Mouse (Mus musculus) kidney, embryonic 15.5 days (tissue): Measurements from ENCODE around the gene Gm11554. TPM values are rescaled to one million over a fixed set of nuclear protein-coding genes. Genes with fewer than 3 reads are reported as not detected.
"Not testable (repeated sequence)": the region's sequence is repeated elsewhere in the genome, so short reads cannot be mapped to it uniquely, and the experiment has no call there.

Experiments used
- ATAC-seq: fragments of 200-750 bp; cut with Nextera tagmentation; replicated peaks from 2 replicates; pipeline ENCODE4 v1.8.0; 2017; ENCODE audit warnings: moderate TSS enrichment; ENCODE audit not compliant: low FRiP score
- H3K27ac ChIP-seq: fragments of 300-500 bp; sonication (generic); 2 replicates; pipeline ENCODE4 v1.5.1; 2015; ENCODE audit warnings: mild to moderate bottlenecking, inconsistent platforms
- H3K27me3 ChIP-seq: fragments of 300-500 bp; sonication (generic); 2 replicates; pipeline ENCODE4 v1.6.1; 2015; ENCODE audit warnings: inconsistent platforms
- H3K36me3 ChIP-seq: fragments of 300-500 bp; sonication (generic); 2 replicates; pipeline ENCODE4 v1.6.1; 2015; ENCODE audit warnings: inconsistent platforms
- H3K4me1 ChIP-seq: fragments of 300-500 bp; sonication (generic); 2 replicates; pipeline ENCODE4 v1.6.1; 2015; ENCODE audit warnings: inconsistent platforms
- H3K4me2 ChIP-seq: fragments of 300-500 bp; sonication (generic); 2 replicates; pipeline ENCODE4 v1.6.1; 2015; ENCODE audit warnings: moderate library complexity, mild to moderate bottlenecking, inconsistent platforms
- H3K4me3 ChIP-seq: fragments of 300-500 bp; sonication (generic); replicated peaks from 2 replicates; pipeline ENCODE4 v1.5.1; 2015; ENCODE audit warnings: mild to moderate bottlenecking, inconsistent platforms
- H3K9ac ChIP-seq: fragments of 300-500 bp; sonication (generic); 2 replicates; pipeline ENCODE4 v1.6.1; 2015; ENCODE audit warnings: mild to moderate bottlenecking, inconsistent platforms
- H3K9me3 ChIP-seq: fragments of 300-500 bp; sonication (generic); replicated peaks from 2 replicates; pipeline ENCODE4 v1.6.1; 2016; ENCODE audit warnings: inconsistent platforms
- WGBS: fragments of 180-500 bp; shearing (Covaris S2); methylation state at CpG from one replicate; pipeline ENCODE4 v1.1.7; 2015; ENCODE audit warnings: mixed read lengths; 5-methylcytosine and 5-hydroxymethylcytosine counted together
- polyA plus RNA-seq: library from polyadenylated mRNA; unstranded; fragments of >200 nt; fragmentation: Nextera tagmentation; extraction: Ambion mirVana; gene quantifications from 2 replicates; pipeline ENCODE4 v1.2.1, GENCODE M21; 2015

Gene Gm11554
- not detected in 2 replicates for polyA plus RNA-seq

DNA sequence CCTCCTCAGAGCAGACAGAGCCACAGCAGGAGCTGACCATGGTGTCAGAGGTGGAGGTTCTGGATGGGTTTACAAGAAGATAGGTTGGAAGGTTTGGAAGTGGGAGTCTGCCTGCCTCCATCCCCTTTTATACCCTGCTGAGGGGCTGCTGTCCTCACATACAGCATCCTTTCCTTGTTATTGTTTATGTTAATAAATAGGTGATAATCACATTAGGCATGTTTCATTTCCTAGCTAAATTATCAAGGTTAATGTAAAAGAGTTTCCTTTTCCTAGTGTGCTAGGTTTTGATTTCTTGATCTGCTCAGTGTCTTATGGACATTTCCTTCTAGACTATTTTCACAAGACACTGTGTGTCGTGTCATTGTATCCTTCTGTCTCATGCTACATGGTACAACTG is at the start of gene Gm11554:
Gene Gm11554 (minus strand): TSS at position 101 of the 400 bp plus-strand sequence.
- not testable (repeated sequence) for H3K9me3 ChIP-seq, H3K4me2 ChIP-seq, H3K36me3 ChIP-seq, H3K9ac ChIP-seq, H3K4me3 ChIP-seq, ATAC-seq, H3K27ac ChIP-seq, H3K27me3 ChIP-seq, H3K4me1 ChIP-seq
- no CpG with 5 or more reads among the region's 1 CpGs for WGBS

DNA sequence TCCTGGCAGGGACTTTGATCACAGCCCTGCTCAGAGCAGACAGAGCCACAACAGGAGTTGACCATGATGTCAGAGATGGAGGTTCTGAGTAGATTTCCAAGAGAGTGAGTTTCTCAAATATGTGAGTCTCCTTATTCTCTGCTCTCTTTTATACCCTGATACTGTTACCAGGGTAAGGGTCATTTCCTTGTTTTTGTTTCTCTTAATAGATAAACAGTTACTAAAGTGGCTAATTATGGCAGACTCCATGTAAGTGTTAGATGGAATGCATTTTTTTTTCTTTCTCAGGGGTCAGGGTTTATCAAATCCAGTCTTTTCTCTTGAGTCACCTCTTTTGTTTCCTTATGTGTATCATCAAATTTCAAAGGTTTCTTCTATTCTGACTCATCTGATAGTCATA is 47.3 kb upstream of the Gm11554 start, which contains the start of gene Krtap4-16:
Gene Krtap4-16 (minus strand): TSS at position 101 of the 400 bp plus-strand sequence.
- Histone ChIP-seq H3K36me3 (no peaks in the 10 kb centered on the region), H3K27me3 (no peaks in the 10 kb centered on the region), H3K9me3 (no peaks in the 10 kb centered on the region), H3K4me2 (no peak within 1 kb of the TSS), H3K4me1 (no peaks in the 10 kb centered on the region), H3K27ac (no peak within 1 kb of the TSS), H3K9ac (no peak within 1 kb of the TSS), H3K4me3 (no peak within 1 kb of the TSS)
- ATAC-seq = no peak

DNA sequence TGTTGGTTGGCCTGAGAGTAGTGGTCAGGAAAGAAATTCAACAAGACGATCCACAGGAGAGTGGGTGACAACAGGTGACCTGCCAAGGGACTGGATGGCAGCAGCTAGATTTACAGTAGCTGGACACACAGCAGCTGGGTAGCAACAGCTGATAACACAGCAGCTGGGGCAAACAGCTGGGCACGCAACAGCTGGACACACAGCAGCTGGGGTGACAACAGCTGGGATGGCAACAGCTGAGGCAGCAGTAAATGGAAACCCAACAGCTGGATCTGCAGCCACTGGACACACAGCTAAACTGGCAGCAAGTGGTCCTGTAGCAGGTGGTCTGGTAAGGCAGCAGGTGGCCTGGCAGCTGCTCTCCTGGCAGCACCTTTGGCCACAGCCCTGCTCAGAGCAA is 42.5 kb upstream of the Gm11554 start:
- WGBS = 89% methylated on average over 2 of the region's 2 CpGs
- H3K36me3 ChIP-seq = no peaks in the 10 kb centered on the region
- no peak for ATAC-seq
- H3K27me3 ChIP-seq = no peaks in the 10 kb centered on the region
- H3K9ac ChIP-seq = no peak overlapping the region
- no peaks in the 10 kb centered on the region for H3K9me3 ChIP-seq
- no peak overlapping the region for H3K27ac ChIP-seq
- no peak overlapping the region for H3K4me2 ChIP-seq
- no peaks in the 10 kb centered on the region for H3K4me1 ChIP-seq
- no peak overlapping the region for H3K4me3 ChIP-seq

DNA sequence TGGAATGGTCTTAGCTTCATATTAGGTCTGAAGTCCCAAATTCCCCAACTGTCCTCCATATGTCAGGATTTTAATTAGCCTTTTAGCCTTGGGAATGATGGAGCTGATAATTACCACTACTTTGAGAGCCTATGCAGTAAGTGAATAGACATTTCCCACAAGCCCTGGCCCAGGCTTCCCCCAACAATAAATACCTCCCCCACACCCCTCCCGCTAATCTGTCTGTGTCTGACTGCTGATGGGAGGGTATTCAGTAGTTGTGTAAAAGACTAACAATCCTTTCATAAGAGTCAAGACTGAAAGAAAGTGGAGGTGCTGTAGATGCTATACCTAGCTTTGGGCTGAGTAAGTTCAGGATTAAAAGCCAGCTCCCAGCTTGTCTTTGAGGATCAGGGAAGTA is 37.9 kb upstream of the Gm11554 start:
- ATAC-seq = no peak
- no peak overlapping the region for H3K27ac ChIP-seq
- no peak overlapping the region for H3K9ac ChIP-seq
- H3K9me3 ChIP-seq = no peaks in the 10 kb centered on the region
- H3K36me3 ChIP-seq = no peaks in the 10 kb centered on the region
- no peak overlapping the region for H3K4me3 ChIP-seq
- no peaks in the 10 kb centered on the region for H3K27me3 ChIP-seq
- H3K4me2 ChIP-seq = no peak overlapping the region
- 19% methylated on average over 1 of the region's 1 CpGs for WGBS
- H3K4me1 ChIP-seq = no peaks in the 10 kb centered on the region

DNA sequence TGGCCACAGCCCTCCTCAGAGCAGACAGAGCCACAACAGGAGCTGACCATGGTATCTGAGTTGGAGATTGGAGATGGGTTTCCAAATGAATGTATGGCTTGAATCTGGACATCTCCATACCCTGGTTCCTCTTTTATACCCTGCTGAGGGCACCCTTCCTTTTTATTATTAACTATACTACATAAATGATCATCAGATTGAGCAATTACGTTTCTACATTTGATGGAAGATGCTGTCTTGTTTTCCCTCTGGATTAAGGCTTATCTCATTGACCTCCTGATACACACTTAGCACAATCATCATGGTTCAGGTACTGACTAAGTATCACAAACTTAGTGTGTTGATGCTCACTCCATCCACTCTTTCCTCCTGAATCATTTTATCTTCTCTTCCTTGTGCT is 33.7 kb upstream of the Gm11554 start, which contains the start of gene 2300003K06Rik:
Gene 2300003K06Rik (minus strand): TSS at position 101 of the 400 bp plus-strand sequence.
- Histone ChIP-seq H3K4me2 (no peak within 1 kb of the TSS), H3K27ac (no peak within 1 kb of the TSS), H3K27me3 (no peaks in the 10 kb centered on the region), H3K4me1 (no peaks in the 10 kb centered on the region), H3K9ac (no peak within 1 kb of the TSS), H3K36me3 (no peaks in the 10 kb centered on the region), H3K4me3 (no peak within 1 kb of the TSS), H3K9me3 (no peaks in the 10 kb centered on the region)
- WGBS = 78% methylated on average over 1 of the region's 1 CpGs
- no peak for ATAC-seq

DNA sequence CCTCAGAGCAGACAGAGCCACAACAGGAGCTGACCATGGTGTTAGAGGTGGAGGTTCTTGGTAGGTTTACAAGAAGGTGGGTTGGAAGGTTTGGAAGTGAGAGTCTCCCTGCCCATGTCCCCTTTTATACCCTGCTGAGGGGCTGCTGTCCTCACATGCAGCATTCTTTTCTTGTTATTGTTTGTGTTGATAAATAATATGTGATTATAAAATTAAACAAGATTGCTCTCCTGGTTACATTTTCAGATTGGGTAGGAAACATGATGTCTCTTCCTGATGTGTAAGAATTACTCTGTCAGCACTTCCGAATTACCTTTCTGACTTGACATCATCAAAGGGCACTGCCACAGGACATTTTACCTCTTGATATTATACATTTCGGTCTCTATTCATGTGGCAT is 11.3 kb upstream of the Gm11554 start, which contains the start of gene Gm11564:
Gene Gm11564 (minus strand): TSS at position 101 of the 400 bp plus-strand sequence.
- H3K9ac ChIP-seq, H3K4me2 ChIP-seq, H3K27ac ChIP-seq, H3K9me3 ChIP-seq, H3K27me3 ChIP-seq, H3K4me3 ChIP-seq, H3K4me1 ChIP-seq, H3K36me3 ChIP-seq, ATAC-seq: not testable (repeated sequence)
- WGBS = 72% methylated on average over 2 of the region's 2 CpGs

DNA sequence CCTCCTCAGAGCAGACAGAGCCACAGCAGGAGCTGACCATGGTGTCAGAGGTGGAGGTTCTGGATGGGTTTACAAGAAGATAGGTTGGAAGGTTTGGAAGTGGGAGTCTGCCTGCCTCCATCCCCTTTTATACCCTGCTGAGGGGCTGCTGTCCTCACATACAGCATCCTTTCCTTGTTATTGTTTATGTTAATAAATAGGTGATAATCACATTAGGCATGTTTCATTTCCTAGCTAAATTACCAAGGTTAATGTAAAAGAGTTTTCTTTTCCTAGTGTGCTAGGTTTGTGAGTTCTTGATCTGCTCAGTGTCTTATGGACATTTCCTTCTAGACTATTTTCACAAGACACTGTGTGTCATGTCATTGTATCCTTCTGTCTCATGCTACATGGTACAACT is 5.5 kb upstream of the Gm11554 start, which contains the start of gene Krtap4-13:
Gene Krtap4-13 (minus strand): TSS at position 101 of the 400 bp plus-strand sequence.
- not testable (repeated sequence) for H3K36me3 ChIP-seq, H3K4me2 ChIP-seq, H3K9me3 ChIP-seq, ATAC-seq, H3K4me3 ChIP-seq, H3K27me3 ChIP-seq, H3K4me1 ChIP-seq, H3K27ac ChIP-seq, H3K9ac ChIP-seq

DNA sequence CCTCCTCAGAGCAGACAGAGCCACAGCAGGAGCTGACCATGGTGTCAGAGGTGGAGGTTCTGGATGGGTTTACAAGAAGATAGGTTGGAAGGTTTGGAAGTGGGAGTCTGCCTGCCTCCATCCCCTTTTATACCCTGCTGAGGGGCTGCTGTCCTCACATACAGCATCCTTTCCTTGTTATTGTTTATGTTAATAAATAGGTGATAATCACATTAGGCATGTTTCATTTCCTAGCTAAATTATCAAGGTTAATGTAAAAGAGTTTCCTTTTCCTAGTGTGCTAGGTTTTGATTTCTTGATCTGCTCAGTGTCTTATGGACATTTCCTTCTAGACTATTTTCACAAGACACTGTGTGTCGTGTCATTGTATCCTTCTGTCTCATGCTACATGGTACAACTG is 5.4 kb downstream of the Gm11554 start, which contains the start of gene Gm11569:
Gene Gm11569 (minus strand): TSS at position 101 of the 400 bp plus-strand sequence.
- not testable (repeated sequence) for H3K27ac ChIP-seq, ATAC-seq, H3K4me1 ChIP-seq, H3K9me3 ChIP-seq, H3K36me3 ChIP-seq, H3K4me3 ChIP-seq, H3K4me2 ChIP-seq, H3K9ac ChIP-seq, H3K27me3 ChIP-seq
- no CpG with 5 or more reads among the region's 1 CpGs for WGBS

DNA sequence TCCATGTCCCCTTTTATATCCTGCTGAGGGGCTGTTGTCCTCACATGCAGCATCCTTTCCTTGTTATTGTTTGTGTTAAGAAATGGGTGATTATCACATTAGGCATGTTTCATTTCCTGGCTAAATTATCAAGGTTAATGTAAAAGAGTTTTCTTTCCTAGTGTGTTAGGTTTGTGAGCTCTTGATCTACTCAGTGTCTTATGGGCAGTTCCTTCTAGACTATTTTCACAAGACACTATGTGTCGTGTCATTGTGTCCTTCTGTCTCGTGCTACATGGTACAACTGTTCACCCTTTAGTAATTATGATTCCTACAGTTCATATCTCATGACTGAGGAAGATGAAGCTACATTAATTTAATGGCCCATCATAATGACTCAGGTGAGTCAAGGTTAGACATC is 10.9 kb downstream of the Gm11554 start, which contains the start of gene Gm11596:
Gene Gm11596 (minus strand): TSS at position 101 of the 400 bp plus-strand sequence.
- H3K4me3 ChIP-seq = no peak within 1 kb of the TSS
- H3K4me2 ChIP-seq = no peak within 1 kb of the TSS
- H3K9ac ChIP-seq = no peak within 1 kb of the TSS
- no peaks in the 10 kb centered on the region for H3K36me3 ChIP-seq
- 68% methylated on average over 2 of the region's 2 CpGs for WGBS
- H3K9me3 ChIP-seq = no peaks in the 10 kb centered on the region
- no peaks in the 10 kb centered on the region for H3K4me1 ChIP-seq
- no peak for ATAC-seq
- H3K27me3 ChIP-seq = no peaks in the 10 kb centered on the region
- no peak within 1 kb of the TSS for H3K27ac ChIP-seq

DNA sequence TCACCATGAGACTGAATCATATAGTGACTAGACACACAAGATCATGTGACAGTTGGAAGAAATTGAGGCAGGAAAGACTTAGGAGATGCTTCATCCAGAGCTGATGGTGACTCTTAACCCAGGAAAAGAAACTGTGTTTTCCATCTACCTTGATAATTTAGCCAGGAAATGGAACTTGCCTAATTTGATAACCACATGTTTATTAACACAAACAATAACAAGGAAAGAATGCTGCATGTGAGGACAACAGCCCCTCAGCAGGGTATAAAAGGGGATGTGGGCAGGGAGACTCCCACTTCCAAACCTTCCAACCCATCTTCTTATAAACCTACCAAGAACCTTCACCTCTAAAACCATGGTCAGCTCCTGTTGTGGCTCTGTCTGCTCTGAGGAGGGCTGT is 19.3 kb downstream of the Gm11554 start, which contains the start of gene Krtap4-9:
Gene Krtap4-9 (plus strand): TSS at position 301 of the 400 bp plus-strand sequence.
- not testable (repeated sequence) for H3K36me3 ChIP-seq, H3K9me3 ChIP-seq, H3K4me1 ChIP-seq, ATAC-seq, H3K27me3 ChIP-seq, H3K9ac ChIP-seq, H3K27ac ChIP-seq, H3K4me2 ChIP-seq, H3K4me3 ChIP-seq

DNA sequence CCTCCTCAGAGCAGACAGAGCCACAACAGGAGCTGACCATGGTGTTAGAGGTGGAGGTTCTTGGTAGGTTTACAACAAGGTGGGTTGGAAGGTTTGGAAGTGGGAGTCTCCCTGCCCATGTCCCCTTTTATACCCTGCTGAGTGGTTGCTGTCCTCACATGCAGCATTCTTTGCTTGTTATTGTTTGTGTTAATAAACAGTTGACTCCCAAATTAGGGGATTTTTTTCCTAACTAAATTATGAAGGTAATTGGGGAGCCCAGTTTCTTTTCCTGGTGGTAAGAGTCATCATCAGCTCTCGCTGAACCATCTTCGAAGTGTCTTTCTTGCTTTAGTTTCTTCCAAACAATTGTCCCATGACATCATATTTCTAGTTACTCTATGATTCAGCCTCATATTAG is 23.6 kb downstream of the Gm11554 start, which contains the start of gene Krtap4-8:
Gene Krtap4-8 (minus strand): TSS at position 101 of the 400 bp plus-strand sequence.
- Histone ChIP-seq H3K4me1 (peaks cover 5% of the 10 kb centered on the region; the same call in 1 of the 2 replicates), H3K9me3 (no peaks in the 10 kb centered on the region), H3K4me3 (no peak within 1 kb of the TSS), H3K27ac (no peak within 1 kb of the TSS), H3K9ac (no peak within 1 kb of the TSS), H3K4me2 (no peak within 1 kb of the TSS), H3K36me3 (no peaks in the 10 kb centered on the region), H3K27me3 (no peaks in the 10 kb centered on the region)
- WGBS = 93% methylated on average over 2 of the region's 2 CpGs
- no peak for ATAC-seq

DNA sequence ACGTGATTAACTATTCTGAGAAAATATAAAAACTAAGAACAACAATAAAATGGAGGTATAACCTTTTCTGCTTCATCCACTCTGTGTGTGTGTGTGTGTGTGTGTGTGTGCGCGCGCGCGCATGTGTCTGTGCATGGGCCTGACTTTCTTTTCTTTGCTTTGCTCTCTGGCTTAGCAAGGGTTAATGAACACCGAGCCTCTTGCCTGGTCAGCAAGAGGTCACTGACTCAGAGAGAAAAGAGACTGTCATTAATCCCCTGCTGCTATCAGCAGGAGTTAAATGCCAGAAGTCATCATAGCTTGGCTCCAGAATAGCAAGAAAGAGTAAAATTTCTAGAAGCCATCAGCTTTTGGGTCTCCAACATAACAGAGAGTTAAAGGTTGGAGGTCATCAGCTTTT is 25.8 kb downstream of the Gm11554 start:
- no peak for ATAC-seq
- Histone ChIP-seq H3K27ac (no peak overlapping the region), H3K4me3 (no peak overlapping the region), H3K9ac (no peak overlapping the region), H3K9me3 (no peaks in the 10 kb centered on the region), H3K36me3 (no peaks in the 10 kb centered on the region), H3K4me2 (no peak overlapping the region), H3K4me1 (peaks cover 5% of the 10 kb centered on the region; the same call in 1 of the 2 replicates), H3K27me3 (no peaks in the 10 kb centered on the region)
- WGBS = 65% methylated on average over 7 of the region's 7 CpGs

DNA sequence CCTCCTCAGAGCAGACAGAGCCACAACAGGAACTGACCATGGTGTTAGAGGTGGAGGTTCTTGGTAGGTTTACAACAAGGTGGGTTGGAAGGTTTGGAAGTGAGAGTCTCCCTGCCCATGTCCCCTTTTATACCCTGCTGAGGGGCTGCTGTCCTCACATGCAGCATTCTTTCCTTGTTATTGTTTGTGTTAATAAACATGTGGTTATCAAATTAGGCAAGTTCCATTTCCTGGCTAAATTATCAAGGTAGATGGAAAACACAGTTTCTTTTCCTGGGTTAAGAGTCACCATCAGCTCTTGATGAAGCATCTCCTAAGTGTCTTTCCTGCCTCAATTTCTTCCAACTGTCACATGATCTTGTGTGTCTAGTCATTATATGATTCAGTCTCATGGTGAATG is 31.4 kb downstream of the Gm11554 start, which contains the start of gene Gm11595:
Gene Gm11595 (minus strand): TSS at position 101 of the 400 bp plus-strand sequence.
- H3K27ac ChIP-seq, H3K4me2 ChIP-seq, H3K9ac ChIP-seq, H3K4me3 ChIP-seq, H3K9me3 ChIP-seq, H3K36me3 ChIP-seq, H3K27me3 ChIP-seq, H3K4me1 ChIP-seq, ATAC-seq: not testable (repeated sequence)
